Mouse (Mus musculus) MEL (cell line): ENCODE measurements at regions not wholly inside any gene's neighbourhood (a gene's known extent, or its start where the extent isn't known, plus 50 kb on each side); places are given as distances from the start of the nearest gene placed in this dataset.

Experiments used
- DNase-seq: peaks from one replicate; pipeline ENCODE4 v3.0.0; 2011; ENCODE audit warnings: low read depth, low spot score
- H3K27ac ChIP-seq: 2 replicates; pipeline ENCODE4 v1.5.1; 2012; ENCODE audit warnings: low read depth, mild to moderate bottlenecking, control low read depth, low read length, moderate library complexity; ENCODE audit not compliant: control insufficient read depth
- H3K27me3 ChIP-seq, 2 experiments: fragments of 150-350 bp in 1 of 2; sonication (generic) in 1 of 2; 2 replicates each; pipeline ENCODE4 v1.6.1; 2012; ENCODE audit warnings: low read length in 2 of 2, mild to moderate bottlenecking in 2 of 2, improper control_type of control experiment in 1 of 2, moderate library complexity in 1 of 2; ENCODE audit not compliant: insufficient read depth in 2 of 2, control insufficient read depth in 1 of 2
- H3K36me3 ChIP-seq, 2 experiments: 2 replicates each; pipeline ENCODE4 v1.6.1; 2012 to 2014; ENCODE audit warnings: low read length in 2 of 2, improper control_type of control experiment in 1 of 2, inconsistent platforms in 1 of 2, mild to moderate bottlenecking in 1 of 2; ENCODE audit not compliant: insufficient read depth in 2 of 2, control insufficient read depth in 1 of 2
- H3K4me1 ChIP-seq, 2 experiments: fragments of 150-350 bp in 1 of 2; sonication (generic) in 1 of 2; 2 replicates each; pipeline ENCODE4 v1.6.1; 2012; ENCODE audit warnings: low read length in 2 of 2, improper control_type of control experiment in 1 of 2, mild to moderate bottlenecking in 1 of 2; ENCODE audit not compliant: insufficient read depth in 2 of 2, control insufficient read depth in 1 of 2
- H3K4me3 ChIP-seq, 2 experiments: fragments of 150-350 bp in 1 of 2; sonication (generic) in 1 of 2; 2 replicates each; pipeline ENCODE4 v1.5.1; 2012; ENCODE audit warnings: low read depth in 2 of 2, low read length in 2 of 2, mild to moderate bottlenecking in 2 of 2, moderate library complexity in 2 of 2, control low read depth in 1 of 2, improper control_type of control experiment in 1 of 2; ENCODE audit not compliant: control insufficient read depth in 1 of 2, insufficient read depth in 1 of 2
- H3K79me2 ChIP-seq: 2 replicates; pipeline ENCODE4 v1.6.1; 2012; ENCODE audit warnings: mild to moderate bottlenecking, low read length, moderate library complexity; ENCODE audit not compliant: control insufficient read depth, poor library complexity, insufficient read depth
- H3K9ac ChIP-seq: 2 replicates; pipeline ENCODE4 v1.6.1; 2012; ENCODE audit warnings: low read depth, mild to moderate bottlenecking, control low read depth, low read length, moderate library complexity; ENCODE audit not compliant: control insufficient read depth, poor library complexity, severe bottlenecking
- H3K9me3 ChIP-seq: fragments of 150-350 bp; sonication (generic); replicated peaks from 2 replicates; pipeline ENCODE4 v1.6.1; 2012; ENCODE audit warnings: mild to moderate bottlenecking, low read length, improper control_type of control experiment, moderate library complexity; ENCODE audit not compliant: insufficient read depth
- BHLHE40 ChIP-seq: IDR thresholded peaks from 2 replicates; pipeline ENCODE4 v1.6.1; 2012; ENCODE audit warnings: low read depth, mild to moderate bottlenecking, inconsistent platforms, low read length, improper control_type of control experiment, borderline replicate concordance
- CHD1 ChIP-seq: IDR thresholded peaks from 2 replicates; pipeline ENCODE4 v1.6.1; 2012; ENCODE audit warnings: low read depth, mild to moderate bottlenecking, inconsistent platforms, low read length, improper control_type of control experiment
- CHD2 ChIP-seq: IDR thresholded peaks from 2 replicates; pipeline ENCODE4 v1.6.1; 2011; ENCODE audit warnings: low read length, improper control_type of control experiment
- CTCF ChIP-seq, 3 experiments: IDR thresholded peaks in 2 of 3; conservative IDR thresholded peaks in 1 of 3; 2 replicates each; pipeline ENCODE4 v1.5.1; 2011 to 2012; ENCODE audit warnings: low read length in 3 of 3, low read depth in 2 of 3, mild to moderate bottlenecking in 2 of 3, improper control_type of control experiment in 1 of 3, inconsistent platforms in 1 of 3, mixed read lengths in 1 of 3, moderate library complexity in 1 of 3; ENCODE audit not compliant: control insufficient read depth in 1 of 3, insufficient read depth in 1 of 3, poor library complexity in 1 of 3, severe bottlenecking in 1 of 3
- E2F4 ChIP-seq: IDR thresholded peaks from 2 replicates; pipeline ENCODE4 v1.6.1; 2011; ENCODE audit warnings: low read depth, low read length, improper control_type of control experiment, borderline replicate concordance
- ETS1 ChIP-seq: IDR thresholded peaks from 2 replicates; pipeline ENCODE4 v1.6.1; 2012; ENCODE audit warnings: low read depth, mild to moderate bottlenecking, inconsistent platforms, low read length, improper control_type of control experiment, moderate library complexity
- GABPA ChIP-seq: IDR thresholded peaks from 2 replicates; pipeline ENCODE4 v1.6.1; 2012; ENCODE audit warnings: low read depth, mild to moderate bottlenecking, inconsistent platforms, low read length, improper control_type of control experiment, moderate library complexity
- HCFC1 ChIP-seq: IDR thresholded peaks from 2 replicates; pipeline ENCODE4 v1.6.1; 2012; ENCODE audit warnings: low read depth, mild to moderate bottlenecking, inconsistent platforms, low read length, improper control_type of control experiment, moderate library complexity
- JUND ChIP-seq: IDR thresholded peaks from 2 replicates; pipeline ENCODE4 v1.6.1; 2011; ENCODE audit warnings: low read depth, mild to moderate bottlenecking, improper control_type of control experiment, low read length
- MAFK ChIP-seq: IDR thresholded peaks from 2 replicates; pipeline ENCODE4 v1.6.1; 2011; ENCODE audit warnings: low read depth, mild to moderate bottlenecking, low read length, improper control_type of control experiment, borderline replicate concordance
- MAZ ChIP-seq: IDR thresholded peaks from 2 replicates; pipeline ENCODE4 v1.6.1; 2012; ENCODE audit warnings: low read depth, mild to moderate bottlenecking, inconsistent platforms, low read length, improper control_type of control experiment
- MEF2A ChIP-seq: IDR thresholded peaks from 2 replicates; pipeline ENCODE4 v1.6.1; 2014; ENCODE audit warnings: low read depth, mild to moderate bottlenecking, inconsistent platforms, low read length, improper control_type of control experiment; ENCODE audit not compliant: poor library complexity, insufficient replicate concordance, severe bottlenecking; ENCODE audit errors: extremely low read depth
- MXI1 ChIP-seq: IDR thresholded peaks from 2 replicates; pipeline ENCODE4 v1.6.1; 2011; ENCODE audit warnings: mild to moderate bottlenecking, low read depth, low read length, improper control_type of control experiment
- MYB ChIP-seq: IDR thresholded peaks from 2 replicates; pipeline ENCODE4 v1.6.1; 2011; ENCODE audit warnings: mild to moderate bottlenecking, low read depth, low read length, improper control_type of control experiment
- MYC ChIP-seq: IDR thresholded peaks from 2 replicates; pipeline ENCODE4 v1.6.1; 2011; ENCODE audit warnings: low read depth, mild to moderate bottlenecking, low read length, improper control_type of control experiment, moderate library complexity
- NELFE ChIP-seq: IDR thresholded peaks from 2 replicates; pipeline ENCODE4 v1.6.1; 2011; ENCODE audit warnings: low read depth, low read length, improper control_type of control experiment
- NRF1 ChIP-seq: IDR thresholded peaks from 2 replicates; pipeline ENCODE4 v1.6.1; 2014; ENCODE audit warnings: low read depth, mild to moderate bottlenecking, inconsistent platforms, low read length, improper control_type of control experiment, moderate library complexity; ENCODE audit not compliant: poor library complexity, insufficient read depth, severe bottlenecking
- POLR2A ChIP-seq, 2 experiments: IDR thresholded peaks; 2 replicates each; pipeline ENCODE4 v1.6.1; 2011 to 2012; ENCODE audit warnings: low read length in 2 of 2, mild to moderate bottlenecking in 2 of 2, control low read depth in 1 of 2, improper control_type of control experiment in 1 of 2, low read depth in 1 of 2, moderate library complexity in 1 of 2; ENCODE audit not compliant: control insufficient read depth in 1 of 2, insufficient read depth in 1 of 2, poor library complexity in 1 of 2
- POLR2AphosphoS2 ChIP-seq: IDR thresholded peaks from 2 replicates; pipeline ENCODE4 v1.6.1; 2011; ENCODE audit warnings: low read length, improper control_type of control experiment
- RAD21 ChIP-seq: IDR thresholded peaks from 2 replicates; pipeline ENCODE4 v1.6.1; 2011; ENCODE audit warnings: mild to moderate bottlenecking, low read depth, low read length, improper control_type of control experiment
- RCOR1 ChIP-seq: IDR thresholded peaks from 2 replicates; pipeline ENCODE4 v1.6.1; 2012; ENCODE audit warnings: low read depth, mild to moderate bottlenecking, inconsistent platforms, low read length, improper control_type of control experiment
- SMC3 ChIP-seq: IDR thresholded peaks from 2 replicates; pipeline ENCODE4 v1.6.1; 2011; ENCODE audit warnings: low read depth, low read length, improper control_type of control experiment
- TBP ChIP-seq: IDR thresholded peaks from 2 replicates; pipeline ENCODE4 v1.8.0; 2011; ENCODE audit warnings: low read depth, low read length, improper control_type of control experiment
- TCF12 ChIP-seq: IDR thresholded peaks from 2 replicates; pipeline ENCODE4 v1.6.1; 2014; ENCODE audit warnings: low read depth, mild to moderate bottlenecking, inconsistent platforms, low read length, improper control_type of control experiment, moderate library complexity
- UBTF ChIP-seq: IDR thresholded peaks from 2 replicates; pipeline ENCODE4 v1.6.1; 2012; ENCODE audit warnings: low read depth, mild to moderate bottlenecking, inconsistent platforms, low read length, improper control_type of control experiment, moderate library complexity, borderline replicate concordance; ENCODE audit not compliant: insufficient read depth
- USF1 ChIP-seq: IDR thresholded peaks from 2 replicates; pipeline ENCODE4 v1.6.1; 2014; ENCODE audit warnings: low read depth, mild to moderate bottlenecking, inconsistent platforms, low read length, improper control_type of control experiment, moderate library complexity
- ZKSCAN1 ChIP-seq: IDR thresholded peaks from 2 replicates; pipeline ENCODE4 v1.6.1; 2012; ENCODE audit warnings: low read depth, mild to moderate bottlenecking, inconsistent platforms, low read length, improper control_type of control experiment, moderate library complexity
- ZMIZ1 ChIP-seq: IDR thresholded peaks from 2 replicates; pipeline ENCODE4 v1.6.1; 2012; ENCODE audit warnings: low read depth, mild to moderate bottlenecking, inconsistent platforms, low read length, improper control_type of control experiment, moderate library complexity

GRCm38 (mm10) chr12:94182358-94182757, 1509.7 kb upstream of the Flrt2 start:
- H3K27me3 ChIP-seq, result no peaks in the 10 kb centered on the region
- H3K9ac ChIP-seq, result no peak overlapping the region
- no peaks in the 10 kb centered on the region for H3K79me2 ChIP-seq
- no peaks in the 10 kb centered on the region for H3K4me1 ChIP-seq
- TF ChIP-seq MEF2A (no peak), HCFC1 (no peak), GABPA (no peak), MAFK (no peak), SMC3 (no peak), POLR2AphosphoS2 (no peak), ZMIZ1 (no peak), ETS1 (no peak), NELFE (no peak), ZKSCAN1 (no peak), CHD1 (no peak), JUND (no peak), MYC (no peak), BHLHE40 (no peak), TCF12 (no peak), NRF1 (no peak), MYB (no peak), UBTF (no peak), RCOR1 (no peak)
- no peak overlapping the region for H3K4me3 ChIP-seq
- H3K9me3 ChIP-seq, result no peaks in the 10 kb centered on the region
- DNase-seq, result no peak
- H3K27ac ChIP-seq, result no peak overlapping the region
- H3K36me3 ChIP-seq, result no peaks in the 10 kb centered on the region

- Histone ChIP-seq H3K27me3 (no peaks in the 10 kb centered on the region), H3K9me3 (no peaks in the 10 kb centered on the region), H3K4me1 (no peaks in the 10 kb centered on the region), H3K9ac (no peak overlapping the region), H3K79me2 (no peaks in the 10 kb centered on the region), H3K4me3 (no peak overlapping the region), H3K27ac (no peak overlapping the region), H3K36me3 (no peaks in the 10 kb centered on the region)
- TF ChIP-seq UBTF (no peak), MEF2A (no peak), USF1 (no peak), E2F4 (no peak), CTCF (IDR thresholded peaks at IDR 0.05 in 2 of 3, conservative IDR thresholded peaks at IDR 0.05 in 1 of 3; ENCODE audit: control insufficient read depth in 1 of 3, insufficient read depth in 1 of 3, low read depth in 2 of 3, low read length in 3 of 3, poor library complexity in 1 of 3, severe bottlenecking in 1 of 3) (no peak), MYB (no peak), POLR2A (IDR thresholded peaks at IDR 0.05; ENCODE audit: control insufficient read depth in 1 of 2, insufficient read depth in 1 of 2, low read depth in 1 of 2, low read length in 2 of 2, poor library complexity in 1 of 2) (no peak), NELFE (no peak), POLR2AphosphoS2 (no peak), MAZ (no peak), RAD21 (no peak), MYC (no peak), MXI1 (no peak), RCOR1 (no peak), CHD1 (no peak), GABPA (no peak), CHD2 (no peak), ETS1 (no peak), JUND (no peak), TBP (no peak)
- no peak for DNase-seq
These were observed 1501.4 kb upstream of the Flrt2 start for GRCm38 (mm10) chr12:94190620-94191081.
